Mouse (Mus musculus): ENCODE results near the gene Snx19.

Gene Snx19

GRCm38 (mm10) chr9:30482116-30482515 is 55.2 kb downstream of the Snx19 start:
- no peak for DNase-seq (ENCODE audit: low read depth, low spot score)

- DNase-seq (ENCODE audit: low read depth, low spot score): no peak
Measured at GRCm38 (mm10) chr9:30484183-30484582, 57.3 kb downstream of the Snx19 start.

GRCm38 (mm10) chr9:30485161-30485560 is 58.3 kb downstream of the Snx19 start:
- no peak for DNase-seq (ENCODE audit: low read depth, low spot score)

GRCm38 (mm10) chr9:30488384-30488783 is 61.5 kb downstream of the Snx19 start:
- no peak for DNase-seq (ENCODE audit: low read depth, low spot score)

- no peak for DNase-seq (ENCODE audit: low read depth, low spot score)
Measured at GRCm38 (mm10) chr9:30494446-30494845, 67.5 kb downstream of the Snx19 start.

GRCm38 (mm10) chr9:30508966-30509365 is 82.1 kb downstream of the Snx19 start:
- DNase-seq (ENCODE audit: low read depth, low spot score): no peak

- peak; percentile 57 for DNase-seq (ENCODE audit: low read depth, low spot score)
Measured at GRCm38 (mm10) chr9:30515953-30516352, 89.0 kb downstream of the Snx19 start.
